Mouse (Mus musculus) CD4-positive naive resting alpha-beta T cell, adult 57 days (primary cell): ENCODE measurements around the gene Atp5e. TPM values are rescaled to one million over a fixed set of nuclear protein-coding genes. Genes with fewer than 3 reads are reported as not detected.

Source experiments
- total RNA-seq: library from RNA; stranded (reverse); gene quantifications from one replicate; pipeline ENCODE4 v1.2.4, GENCODE M21; 2023

The Atp5e gene
- total RNA-seq = 205 TPM

DNA sequence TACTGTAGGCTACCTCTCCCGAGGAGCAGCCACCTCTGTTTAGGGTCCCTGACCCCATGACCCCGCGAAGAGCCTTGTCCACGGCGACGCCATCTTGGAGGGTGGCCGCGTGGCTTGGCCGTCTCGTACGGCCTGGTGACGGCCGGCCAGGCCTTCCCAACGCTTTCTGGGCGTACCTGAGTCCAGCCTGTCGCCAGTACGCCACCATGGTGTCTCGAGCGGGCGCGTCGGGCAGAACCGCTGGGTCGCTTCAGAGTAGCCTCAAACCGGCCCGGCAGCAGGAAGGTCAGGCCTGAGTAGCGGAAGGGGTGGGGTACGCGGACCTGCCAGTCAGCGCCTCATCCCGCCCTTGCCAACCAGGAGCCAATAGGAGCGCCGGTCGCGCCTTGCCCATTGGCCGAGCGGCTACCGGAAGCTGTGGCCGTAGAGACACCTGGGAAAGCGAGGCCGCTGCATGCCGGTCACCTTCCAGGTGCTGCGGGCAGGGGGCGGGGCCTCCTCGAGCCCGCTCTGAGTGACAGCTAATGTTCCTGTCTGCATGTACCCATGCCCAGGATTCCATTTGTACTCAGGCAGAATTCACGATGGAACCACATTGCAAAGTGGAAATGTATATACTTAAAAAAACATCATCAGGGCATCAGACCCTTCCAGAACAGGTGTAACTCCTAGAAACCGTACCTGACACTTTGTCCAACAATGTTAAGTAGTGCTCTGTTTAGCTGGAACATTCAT lies at the start of gene Atp5e:
Gene Atp5e (minus strand): TSS at position 317 of the 735 bp plus-strand sequence.

DNA sequence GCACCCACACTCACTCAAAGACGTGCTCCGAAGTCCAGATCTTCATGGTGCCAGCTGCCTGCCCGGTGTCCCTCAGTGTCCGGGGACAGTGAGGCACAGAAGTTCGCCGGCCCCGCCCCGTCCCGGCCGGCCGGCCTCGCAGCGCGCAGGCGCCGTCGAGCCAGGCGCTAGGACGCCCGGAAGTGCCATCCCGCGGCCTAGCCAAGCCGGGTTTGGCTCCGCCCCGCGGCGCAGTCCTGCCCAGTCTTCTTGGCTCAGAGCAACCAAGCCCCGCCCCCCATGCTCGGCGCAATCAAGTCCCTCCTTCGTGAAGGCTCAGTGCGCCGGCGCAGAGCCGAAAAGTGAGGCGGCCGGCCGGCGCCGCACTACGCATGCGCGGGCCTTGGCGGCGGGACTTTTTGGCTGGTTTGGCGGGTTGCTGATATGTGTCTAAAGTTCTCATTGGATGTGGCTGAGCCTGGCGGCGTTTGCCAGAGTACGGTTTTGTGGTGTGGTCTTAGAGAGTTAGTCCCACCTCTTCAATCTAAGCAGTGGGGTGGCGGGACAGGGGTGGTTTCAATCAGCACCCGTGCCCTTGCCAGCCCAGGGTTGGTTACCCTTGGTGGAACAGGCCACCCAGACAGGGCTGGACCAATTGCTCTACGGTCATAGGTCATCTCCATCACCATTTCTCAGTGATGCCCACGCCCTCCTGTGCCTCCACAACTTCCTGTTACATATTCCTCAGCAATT lies 9.1 kb upstream of the Atp5e start, which contains the start of gene Prelid3b:
Gene Prelid3b (minus strand): TSS at position 264 of the 732 bp plus-strand sequence.

DNA sequence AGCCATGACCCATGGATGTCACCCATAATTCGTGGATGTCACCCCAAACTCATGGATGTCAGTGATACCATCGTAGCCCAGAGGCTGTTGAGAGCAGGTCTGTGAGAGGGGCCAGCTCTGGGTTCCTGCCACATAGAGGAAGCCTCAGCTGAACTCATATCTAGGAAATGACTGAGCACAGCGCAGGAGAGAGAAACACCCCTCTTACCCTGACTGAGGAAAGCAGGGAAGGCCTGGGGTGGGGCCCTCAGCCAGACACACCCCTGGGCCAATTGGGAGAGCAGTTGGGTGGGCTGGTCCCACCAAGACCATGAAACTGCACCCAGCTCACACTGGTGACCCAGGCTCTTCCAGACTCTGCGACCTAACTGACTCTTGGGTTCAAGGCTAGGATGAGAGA lies 13.6 kb downstream of the Atp5e start, which contains the start of gene Tubb1:
Gene Tubb1 (plus strand): TSS at position 343 of the 400 bp plus-strand sequence.

DNA sequence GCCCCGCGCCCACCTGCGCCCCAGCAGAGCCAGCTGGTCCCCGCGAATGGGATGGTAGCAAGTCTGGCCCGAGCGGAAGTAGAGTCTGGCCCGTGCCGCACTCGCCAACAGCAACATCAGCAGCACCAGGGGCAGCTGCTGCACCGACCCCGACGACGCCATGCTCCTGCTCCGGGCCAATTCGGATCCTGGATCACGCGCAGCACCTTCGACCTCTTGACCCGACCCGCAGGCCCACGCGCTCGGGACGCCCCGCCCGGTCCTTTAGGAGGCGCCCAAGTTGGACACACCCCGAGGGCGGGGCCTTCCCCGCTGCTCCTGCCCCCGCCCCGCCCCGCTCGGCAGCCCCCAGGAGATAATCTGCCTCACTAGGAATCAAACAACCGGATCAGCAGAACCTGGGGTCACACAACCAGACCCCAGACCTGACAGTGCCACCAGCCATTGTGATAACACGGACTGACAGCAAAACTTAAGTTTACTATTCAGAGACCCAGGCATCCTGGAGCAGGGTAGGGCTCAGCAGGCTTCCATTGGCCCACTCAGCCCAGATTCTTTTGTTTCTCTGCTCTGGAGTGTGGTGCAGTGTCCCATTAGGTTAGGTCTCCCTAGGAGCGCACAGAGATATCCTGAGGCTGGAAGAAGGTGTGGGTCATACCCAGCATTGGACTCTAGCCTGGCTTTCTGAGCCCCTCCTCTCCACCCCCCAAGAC lies 25.0 kb downstream of the Atp5e start, which contains the start of gene Ctsz:
Gene Ctsz (minus strand): TSS at position 303 of the 713 bp plus-strand sequence.

DNA sequence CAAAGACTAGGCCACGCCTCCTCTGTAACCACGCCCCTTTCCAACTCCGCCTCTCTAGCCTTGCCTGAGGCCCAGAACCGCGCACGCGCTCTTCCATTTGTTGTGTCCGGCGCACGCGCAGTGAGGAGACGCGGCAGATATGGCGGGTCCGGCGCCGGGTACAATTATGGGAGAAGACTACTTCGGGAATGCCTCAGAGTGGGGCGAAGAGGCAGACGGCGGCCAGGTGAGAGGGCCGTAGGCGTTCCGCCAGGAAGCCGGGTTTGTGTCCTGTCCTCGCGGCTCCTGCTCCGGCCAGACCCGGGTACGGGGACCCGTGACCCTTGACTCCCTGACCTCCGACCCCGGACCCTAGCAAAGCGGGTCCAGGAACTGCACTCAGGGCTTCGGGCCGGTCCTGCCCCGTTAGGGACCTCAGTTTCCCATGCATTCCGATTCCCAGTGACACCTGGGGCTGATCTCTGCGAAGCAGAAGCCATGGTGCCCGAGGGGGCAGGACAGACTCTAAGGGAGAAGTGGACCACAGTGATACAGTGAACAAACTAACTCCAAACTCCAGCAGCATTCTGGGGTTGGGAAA lies 48.1 kb downstream of the Atp5e start, which contains the start of gene Nelfcd:
Gene Nelfcd (plus strand): TSS at position 74 of the 580 bp plus-strand sequence.

Other genes starting within 250 kb of the Atp5e start
- 357 TPM for gene Gnas, start 179.8 kb downstream of the Atp5e start, total RNA-seq
- not detected for gene Gm20721, start 117.4 kb downstream of the Atp5e start, total RNA-seq
- gene Nelfcd, start 48.3 kb downstream of the Atp5e start, total RNA-seq = 47.6 TPM
- gene Ctsz, start 25.1 kb downstream of the Atp5e start, total RNA-seq = 40.5 TPM
- 2.1 TPM for gene Tubb1, start 13.4 kb downstream of the Atp5e start, total RNA-seq
- gene Prelid3b, start 9.0 kb upstream of the Atp5e start, total RNA-seq = 56.8 TPM
- gene Zfp831, start 179.4 kb upstream of the Atp5e start, total RNA-seq = 42.9 TPM